Mouse (Mus musculus) retina, postnatal 7 days (tissue): ENCODE measurements around the gene Ccdc88c.

Experiments
- DNase-seq: peaks from one replicate; pipeline ENCODE4 v3.0.0-alpha.2; 2012; ENCODE audit warnings: low read depth, low spot score

The Ccdc88c gene

GRCm38 (mm10) chr12:100966253-100966652 lies 62.6 kb downstream of the Ccdc88c start:
- DNase-seq = no peak

- no peak for DNase-seq
Observed at GRCm38 (mm10) chr12:100965298-100965697, 63.6 kb downstream of the Ccdc88c start.

GRCm38 (mm10) chr12:100958621-100959592 lies 69.9 kb downstream of the Ccdc88c start:
- no peak for DNase-seq

- DNase-seq = peak; percentile 75
Observed at GRCm38 (mm10) chr12:100958006-100958405, 70.8 kb downstream of the Ccdc88c start.

GRCm38 (mm10) chr12:100957257-100957656 lies 71.6 kb downstream of the Ccdc88c start:
- DNase-seq = no peak

- no peak for DNase-seq
Observed at GRCm38 (mm10) chr12:100956825-100957224, 72.0 kb downstream of the Ccdc88c start.

- DNase-seq = no peak
Observed at GRCm38 (mm10) chr12:100956028-100956427, 72.8 kb downstream of the Ccdc88c start.

- no peak for DNase-seq
Observed at GRCm38 (mm10) chr12:100953926-100954325, 74.9 kb downstream of the Ccdc88c start.

- DNase-seq = peak; percentile 68
Observed at GRCm38 (mm10) chr12:100952193-100952931, 76.5 kb downstream of the Ccdc88c start.

- no peak for DNase-seq
Observed at GRCm38 (mm10) chr12:100949146-100949545, 79.7 kb downstream of the Ccdc88c start.

GRCm38 (mm10) chr12:100948021-100948420 lies 80.8 kb downstream of the Ccdc88c start:
- no peak for DNase-seq

GRCm38 (mm10) chr12:100945948-100946347 lies 82.9 kb downstream of the Ccdc88c start:
- DNase-seq = no peak

- DNase-seq = no peak
Observed at GRCm38 (mm10) chr12:100945501-100945900, 83.4 kb downstream of the Ccdc88c start.

- DNase-seq = no peak
Observed at GRCm38 (mm10) chr12:100944921-100945336, 83.9 kb downstream of the Ccdc88c start.

GRCm38 (mm10) chr12:100943146-100943545 lies 85.7 kb downstream of the Ccdc88c start:
- DNase-seq = no peak

- no peak for DNase-seq
Observed at GRCm38 (mm10) chr12:100941361-100941760, 87.5 kb downstream of the Ccdc88c start.

GRCm38 (mm10) chr12:100937441-100938360 lies 91.2 kb downstream of the Ccdc88c start:
- DNase-seq = no peak

GRCm38 (mm10) chr12:100936737-100937136 lies 92.1 kb downstream of the Ccdc88c start:
- DNase-seq = no peak

- DNase-seq = peak; percentile 78
Observed at GRCm38 (mm10) chr12:100936116-100936515, 92.7 kb downstream of the Ccdc88c start.

GRCm38 (mm10) chr12:100934796-100935195 lies 94.1 kb downstream of the Ccdc88c start:
- DNase-seq = no peak

- no peak for DNase-seq
Observed at GRCm38 (mm10) chr12:100931653-100932052, 97.2 kb downstream of the Ccdc88c start.
